15 mouse cellular contexts compared by ENCODE assay signal in the genomic region with DNA sequence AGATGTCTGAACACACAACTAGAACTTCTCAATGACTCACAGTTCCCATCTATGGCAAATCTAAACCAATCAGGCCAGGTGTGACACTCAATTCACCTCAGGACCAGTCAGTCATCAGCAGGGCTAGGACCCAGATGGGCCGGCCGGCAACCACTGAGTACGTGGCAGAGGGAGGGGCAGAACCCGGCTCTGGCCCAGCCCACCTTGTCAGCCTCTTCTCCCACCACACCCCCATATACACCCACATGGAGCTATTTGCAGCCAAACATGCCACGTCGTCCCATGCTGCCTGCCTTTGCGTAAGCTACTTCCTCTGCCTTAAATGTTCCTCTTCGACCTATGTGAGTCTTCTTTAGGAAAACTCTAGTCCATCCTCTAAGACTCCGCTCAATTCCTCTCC. TPM values are rescaled to one million over a fixed set of nuclear protein-coding genes. Genes with fewer than 3 reads are reported as not detected.
DNase-seq lines count a peak whose midpoint lies in the region; ATAC-seq and TF ChIP-seq lines count a peak whose summit lies in the region.
"Had no signal": no experiment of that assay in that cellular context is flagged by ENCODE, and none has a peak within 500 bp of the region (broad histone marks: within the 10 kb centered on the region; RNA-seq: fewer than 3 reads in every experiment).

No protein-coding gene starts in this region.

- no peak overlapping the region for H3K9ac ChIP-seq in forebrain, embryonic 12.5 days
- H3K9ac ChIP-seq in forebrain, postnatal 0 days, result no peak overlapping the region
- H3K9ac ChIP-seq in limb, embryonic 13.5 days, result no peak overlapping the region
- H3K9ac ChIP-seq: embryonic facial prominence, embryonic 13.5 days; heart, embryonic 15.5 days had no signal

- H3K9me3 ChIP-seq in forebrain, embryonic 12.5 days, result no peaks in the 10 kb centered on the region
- no peaks in the 10 kb centered on the region for H3K9me3 ChIP-seq in forebrain, postnatal 0 days (ENCODE audit: low read length)
- H3K9me3 ChIP-seq in limb, embryonic 13.5 days, result no peaks in the 10 kb centered on the region
- no peaks in the 10 kb centered on the region for H3K9me3 ChIP-seq in limb, embryonic 10.5 days (replicated peaks)
- H3K9me3 ChIP-seq: embryonic facial prominence, embryonic 13.5 days; heart, embryonic 15.5 days had no signal

- H3K36me3 ChIP-seq in forebrain, embryonic 12.5 days (replicated peaks), result peaks cover 27% of the 10 kb centered on the region
- H3K36me3 ChIP-seq in forebrain, postnatal 0 days (ENCODE audit: insufficient read depth), result peaks cover 48% of the 10 kb centered on the region
- peaks cover 83% of the 10 kb centered on the region for H3K36me3 ChIP-seq in limb, embryonic 13.5 days
- H3K36me3 ChIP-seq in limb, embryonic 10.5 days, result peaks cover 58% of the 10 kb centered on the region

- no peaks in the 10 kb centered on the region for H3K27me3 ChIP-seq in forebrain, embryonic 12.5 days
- no peaks in the 10 kb centered on the region for H3K27me3 ChIP-seq in forebrain, postnatal 0 days (ENCODE audit: insufficient read depth, low read length)
- H3K27me3 ChIP-seq in limb, embryonic 13.5 days, result no peaks in the 10 kb centered on the region
- no peaks in the 10 kb centered on the region for H3K27me3 ChIP-seq in limb, embryonic 10.5 days (ENCODE audit: low read depth, poor library complexity, severe bottlenecking)
- H3K27me3 ChIP-seq: embryonic facial prominence, embryonic 13.5 days; heart, embryonic 15.5 days had no signal

- WGBS in forebrain, embryonic 12.5 days, result 79% methylated on average over 9 of the region's 9 CpGs
- WGBS in forebrain, postnatal 0 days, result 77% methylated on average over 9 of the region's 9 CpGs
- 67% methylated on average over 9 of the region's 9 CpGs for WGBS in limb, embryonic 13.5 days
- WGBS in limb, embryonic 10.5 days, result 71% methylated on average over 9 of the region's 9 CpGs

- no peaks in the 10 kb centered on the region; the same call in 1 of the 2 replicates for H3K4me1 ChIP-seq in forebrain, embryonic 12.5 days
- H3K4me1 ChIP-seq in forebrain, postnatal 0 days (ENCODE audit: insufficient read depth), result no peaks in the 10 kb centered on the region
- no peaks in the 10 kb centered on the region for H3K4me1 ChIP-seq in limb, embryonic 13.5 days
- no peaks in the 10 kb centered on the region for H3K4me1 ChIP-seq in limb, embryonic 10.5 days
- H3K4me1 ChIP-seq: embryonic facial prominence, embryonic 13.5 days had no signal

- ATAC-seq in forebrain, embryonic 12.5 days (ENCODE audit: low FRiP score), result 0 out of 2 replicates have a peak, but pooled peaks have one; percentile 33
- ATAC-seq in forebrain, postnatal 0 days, result no peak
- ATAC-seq in limb, embryonic 13.5 days (ENCODE audit: low FRiP score, low read depth), result 0 out of 2 replicates have a peak, but pooled peaks have one; percentile 41

- TF ChIP-seq CTCF in forebrain, postnatal 0 days (IDR thresholded peaks at IDR 0.05; ENCODE audit: low read depth), result no peak

- no peak overlapping the region for H3K4me3 ChIP-seq in forebrain, embryonic 12.5 days (replicated peaks)
- no peak overlapping the region for H3K4me3 ChIP-seq in forebrain, postnatal 0 days (ENCODE audit: low read depth, low read length)
- H3K4me3 ChIP-seq in limb, embryonic 13.5 days, result no peak overlapping the region
- H3K4me3 ChIP-seq in limb, embryonic 10.5 days, result no peak overlapping the region
- H3K4me3 ChIP-seq: embryonic facial prominence, embryonic 13.5 days; heart, embryonic 15.5 days had no signal

- H3K4me2 ChIP-seq in forebrain, embryonic 12.5 days, result no peak overlapping the region
- no peak overlapping the region for H3K4me2 ChIP-seq in forebrain, postnatal 0 days (ENCODE audit: low read depth)
- no peak overlapping the region for H3K4me2 ChIP-seq in limb, embryonic 13.5 days (replicated peaks)
- H3K4me2 ChIP-seq: embryonic facial prominence, embryonic 13.5 days; heart, embryonic 15.5 days had no signal

- H3K27ac ChIP-seq in forebrain, embryonic 12.5 days, result no peak overlapping the region
- H3K27ac ChIP-seq in forebrain, postnatal 0 days (ENCODE audit: low read depth, low read length), result no peak overlapping the region
- H3K27ac ChIP-seq in limb, embryonic 13.5 days, result no peak overlapping the region
- no peak overlapping the region for H3K27ac ChIP-seq in limb, embryonic 10.5 days
- H3K27ac ChIP-seq: embryonic facial prominence, embryonic 13.5 days; heart, embryonic 15.5 days; kidney, postnatal 0 days had no signal

- no peak for DNase-seq in forebrain, postnatal 0 days
- no peak for DNase-seq in limb, embryonic 10.5 days (ENCODE audit: low spot score)
- peak; percentile 29 for DNase-seq in ZHBTc4 (ENCODE audit: low read depth, low spot score)
- peak; percentile 28 for DNase-seq in lung, postnatal 25 days (ENCODE audit: low spot score)
- no peak for DNase-seq in embryo, embryonic 10.5 days (ENCODE audit: low spot score)
- DNase-seq in yolk sac, embryonic 10.5 days (ENCODE audit: low spot score), result no peak

RNA-seq across cellular contexts. Expression of a gene that starts 9.8 kb away (rescaled TPM):
- 24.9 and 30.4 TPM in 2 replicates for polyA plus RNA-seq in forebrain, embryonic 12.5 days (2016; fragmentation: Nextera tagmentation; extraction: Ambion mirVana)
- 61.2 and 68.6 TPM in 2 replicates for total RNA-seq in forebrain, postnatal 0 days (2014; rRNA removed)
- 98.3 and 105 TPM in 2 replicates for polyA plus RNA-seq in forebrain, postnatal 0 days (2015; fragmentation: Nextera tagmentation; extraction: Ambion mirVana)
- polyA plus RNA-seq in limb, embryonic 13.5 days (2015; fragmentation: Nextera tagmentation; extraction: Ambion mirVana), result 55.7 and 61.5 TPM in 2 replicates
- polyA plus RNA-seq in limb, embryonic 10.5 days (2016; fragmentation: Nextera tagmentation; extraction: Ambion mirVana), result 22.9 and 32.1 TPM in 2 replicates

RNA-seq across cellular contexts. Expression of a gene that starts 20.1 kb away (rescaled TPM):
- 3.4 and 5.7 TPM in 2 replicates for polyA plus RNA-seq in forebrain, embryonic 12.5 days (2016; fragmentation: Nextera tagmentation; extraction: Ambion mirVana)
- total RNA-seq in forebrain, postnatal 0 days (2014; rRNA removed), result 13.6 and 14.6 TPM in 2 replicates
- polyA plus RNA-seq in forebrain, postnatal 0 days (2015; fragmentation: Nextera tagmentation; extraction: Ambion mirVana), result 19.8 and 20.7 TPM in 2 replicates
- 0.11 TPM in 1 of 2 replicates, not detected in the other for polyA plus RNA-seq in limb, embryonic 13.5 days (2015; fragmentation: Nextera tagmentation; extraction: Ambion mirVana)
- not detected in 2 replicates for polyA plus RNA-seq in limb, embryonic 10.5 days (2016; fragmentation: Nextera tagmentation; extraction: Ambion mirVana)
- total RNA-seq: adrenal gland, postnatal 36 days; neutrophil, adult 5-6 weeks had no signal
- polyA plus RNA-seq: heart, embryonic 15.5 days; kidney, postnatal 0 days; urinary bladder, adult 2 months had no signal

RNA-seq across cellular contexts. Expression of a gene that starts 49.6 kb away (rescaled TPM):
- polyA plus RNA-seq in forebrain, embryonic 12.5 days (2016; fragmentation: Nextera tagmentation; extraction: Ambion mirVana), result not detected in 2 replicates
- not detected in 2 replicates for total RNA-seq in forebrain, postnatal 0 days (2014; rRNA removed)
- polyA plus RNA-seq in forebrain, postnatal 0 days (2015; fragmentation: Nextera tagmentation; extraction: Ambion mirVana), result not detected in 2 replicates
- not detected in 2 replicates for polyA plus RNA-seq in limb, embryonic 13.5 days (2015; fragmentation: Nextera tagmentation; extraction: Ambion mirVana)
- polyA plus RNA-seq in limb, embryonic 10.5 days (2016; fragmentation: Nextera tagmentation; extraction: Ambion mirVana), result not detected in 2 replicates
- total RNA-seq: adrenal gland, postnatal 36 days; left cerebral cortex, postnatal 25 days; neutrophil, adult 5-6 weeks had no signal
- polyA plus RNA-seq: embryonic facial prominence, embryonic 13.5 days; heart, embryonic 15.5 days; kidney, postnatal 0 days; urinary bladder, adult 2 months had no signal

Comparison
In these comparisons a context has a peak if more than half of its experiments do, and no peak if none do; other contexts are left out.
1. DNase-seq: peak in ZHBTc4 (single experiment) and lung, postnatal 25 days (single experiment); none in forebrain, postnatal 0 days (single experiment), limb, embryonic 10.5 days (single experiment), embryo, embryonic 10.5 days (single experiment) and yolk sac, embryonic 10.5 days (single experiment).